Mouse (Mus musculus) granulocyte monocyte progenitor cell, adult 5-6 weeks (primary cell): ENCODE data around the gene Ccdc85b. TPM values are rescaled to one million over a fixed set of nuclear protein-coding genes. Genes with fewer than 3 reads are reported as not detected.

ENCODE experiments used
- ATAC-seq: replicated peaks from 2 replicates; pipeline ENCODE4 v1.8.0; 2016; ENCODE audit warnings: mild to moderate bottlenecking, moderate TSS enrichment, inconsistent platforms; ENCODE audit not compliant: poor library complexity, severe bottlenecking
- total RNA-seq, 2 experiments: library from RNA; stranded (forward) in 1 of 2; stranded (reverse) in 1 of 2; fragments of 200-712, 200-1000 nt in 1 of 2; fragments of >200 nt in 1 of 2; fragmentation: Nextera tagmentation in 1 of 2; gene quantifications; 2 replicates each; pipeline ENCODE4 v1.2.3; 2014 to 2017

Gene Ccdc85b
- total RNA-seq, 2 experiments from 2014 or later, result 1.9 to 4.1 TPM

GRCm38 (mm10) chr19:5483386-5484359, 26.0 kb upstream of the Ccdc85b start:
- no peak for ATAC-seq

GRCm38 (mm10) chr19:5481398-5481797, 23.7 kb upstream of the Ccdc85b start:
- ATAC-seq, result no peak

- no peak for ATAC-seq
These were observed 22.3 kb upstream of the Ccdc85b start for GRCm38 (mm10) chr19:5480016-5480415.

- no peak for ATAC-seq
These were observed 20.1 kb upstream of the Ccdc85b start for GRCm38 (mm10) chr19:5477668-5478300.

GRCm38 (mm10) chr19:5477004-5477667, 19.4 kb upstream of the Ccdc85b start:
- no peak for ATAC-seq

GRCm38 (mm10) chr19:5475069-5475714, 17.5 kb upstream of the Ccdc85b start:
- no peak for ATAC-seq

GRCm38 (mm10) chr19:5474281-5475068, 16.8 kb upstream of the Ccdc85b start:
- ATAC-seq, result peak; percentile 40; the same call in 1 of the 2 replicates

GRCm38 (mm10) chr19:5473720-5474119, 16.0 kb upstream of the Ccdc85b start, which contains the start of gene Efemp2:
Efemp2 (plus strand) TSS chr19:5473954.
- peak; percentile 71 for ATAC-seq

- no peak for ATAC-seq
These were observed 15.2 kb upstream of the Ccdc85b start for GRCm38 (mm10) chr19:5472857-5473256.

- ATAC-seq, result no peak
These were observed 14.2 kb upstream of the Ccdc85b start for GRCm38 (mm10) chr19:5471846-5472245.

- peak; percentile 45; the same call in 1 of the 2 replicates for ATAC-seq
These were observed 10.7 kb upstream of the Ccdc85b start, which contains the start of gene Ctsw for GRCm38 (mm10) chr19:5468374-5468773. Ctsw (minus strand) TSS chr19:5468507.

- no peak for ATAC-seq
These were observed 9.3 kb upstream of the Ccdc85b start for GRCm38 (mm10) chr19:5466916-5467500.

- ATAC-seq, result no peak
These were observed 7.3 kb upstream of the Ccdc85b start for GRCm38 (mm10) chr19:5465037-5465436.

- ATAC-seq, result peak; percentile 20; the same call in 1 of the 2 replicates
These were observed 6.3 kb upstream of the Ccdc85b start for GRCm38 (mm10) chr19:5463791-5464562.

GRCm38 (mm10) chr19:5463212-5463611, 5.5 kb upstream of the Ccdc85b start:
- ATAC-seq, result no peak

- no peak for ATAC-seq
These were observed 3.7 kb upstream of the Ccdc85b start for GRCm38 (mm10) chr19:5461411-5461810.

GRCm38 (mm10) chr19:5460465-5460911, 2.8 kb upstream of the Ccdc85b start, which contains the start of gene Fibp:
Fibp (plus strand) TSS chr19:5460615.
- ATAC-seq, result peak; percentile 68

GRCm38 (mm10) chr19:5459896-5460295, 2.2 kb upstream of the Ccdc85b start:
- ATAC-seq, result no peak
